Mouse (Mus musculus): ENCODE results near the gene Arl16. TPM values are rescaled to one million over a fixed set of nuclear protein-coding genes. Genes with fewer than 3 reads are reported as not detected.
"Not testable (repeated sequence)": the region's sequence is repeated elsewhere in the genome, so short reads cannot be mapped to it uniquely, and the experiment has no call there.

The Arl16 gene
- 67.2 and 113 TPM in 2 replicates for total RNA-seq (2014; rRNA removed)
- polyA plus RNA-seq (2015; fragmentation: Nextera tagmentation; extraction: Ambion mirVana), result 71.2 and 73.0 TPM in 2 replicates

DNA sequence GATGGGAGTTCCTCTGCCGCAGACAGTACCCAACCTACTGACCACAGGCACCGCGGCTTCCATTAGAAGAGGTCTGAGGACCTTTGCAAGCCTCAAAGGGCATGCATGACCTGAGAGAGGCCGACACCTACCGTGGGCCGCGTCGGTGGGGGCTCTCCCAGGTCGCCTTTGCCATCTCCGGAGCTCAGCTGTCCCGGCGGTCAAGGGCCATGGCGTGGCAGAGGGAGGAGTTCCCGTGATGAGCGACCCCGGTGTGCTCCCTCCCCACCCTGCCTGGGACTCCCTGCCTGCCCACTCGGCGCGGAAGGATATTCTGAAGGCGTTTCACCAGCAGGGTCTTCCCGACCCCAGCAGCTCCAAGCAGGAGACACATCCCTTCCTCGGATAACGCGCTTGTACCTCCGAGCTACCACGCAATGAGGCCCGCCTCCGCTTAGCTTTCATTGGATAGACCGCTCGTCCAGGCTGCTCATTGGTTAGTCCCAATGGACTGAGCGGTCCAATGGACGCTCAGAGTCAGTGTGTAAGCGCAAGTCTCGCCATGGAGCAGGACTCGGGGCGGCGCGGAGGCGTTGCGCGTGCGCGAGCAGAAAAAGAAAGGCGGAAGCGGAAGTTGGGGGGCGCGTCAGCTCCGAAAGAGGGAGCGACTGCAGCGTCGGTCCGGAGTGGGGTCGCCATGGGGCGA is at the start of gene Arl16:
Gene Arl16, minus strand, starts transcription at position 557 of the 685 bp plus-strand sequence.
- peak within 1 kb of the TSS; percentile 98 for H3K4me3 ChIP-seq (ENCODE audit: low read length)
- WGBS, result under 1% methylated on average over 53 of the region's 54 CpGs
- H3K4me2 ChIP-seq (ENCODE audit: low read depth, low read length), result peak within 1 kb of the TSS; percentile 88
- ATAC-seq (peak; percentile 100), DNase-seq (ENCODE audit: low spot score) (peak; percentile 99)
- no peaks in the 10 kb centered on the region for H3K27me3 ChIP-seq (ENCODE audit: insufficient read depth, low read length)
- H3K9ac ChIP-seq (replicated peaks; ENCODE audit: low read length), result peak within 1 kb of the TSS; percentile 93
- H3K27ac ChIP-seq, result peak within 1 kb of the TSS; percentile 91
- no peaks in the 10 kb centered on the region for H3K9me3 ChIP-seq (ENCODE audit: low read length)
- peak; percentile 19; the same call in 1 of the 2 replicates for TF ChIP-seq CTCF (IDR thresholded peaks at IDR 0.05; ENCODE audit: low read depth)
- peaks cover 20% of the 10 kb centered on the region for H3K4me1 ChIP-seq (ENCODE audit: insufficient read depth, low read length)
- peaks cover 29% of the 10 kb centered on the region for H3K36me3 ChIP-seq (ENCODE audit: insufficient read depth, low read length)

DNA sequence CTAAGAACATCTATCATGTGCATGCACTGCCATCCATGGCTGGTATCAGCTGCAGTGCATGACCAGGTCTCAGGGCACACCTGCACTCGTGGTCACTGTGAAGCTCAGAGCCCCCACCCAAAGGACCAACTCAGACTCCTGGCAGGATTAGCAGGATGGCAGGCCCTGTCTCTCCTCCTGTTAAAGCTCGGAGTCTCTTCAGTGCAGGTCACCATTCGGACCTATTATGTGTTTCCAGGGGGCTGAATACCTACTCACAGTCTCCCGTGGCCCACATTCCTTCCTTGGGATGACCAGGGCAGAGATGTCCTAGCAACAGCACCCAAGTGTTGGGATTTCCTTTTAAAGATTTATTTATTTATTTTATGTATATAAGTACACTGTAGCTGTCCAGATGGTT is 49.7 kb upstream of the Arl16 start:
- Histone ChIP-seq H3K4me1 (ENCODE audit: insufficient read depth, low read length) (no peaks in the 10 kb centered on the region), H3K4me3 (ENCODE audit: low read length) (no peak overlapping the region), H3K9ac (replicated peaks; ENCODE audit: low read length) (no peak overlapping the region), H3K27ac (no peak overlapping the region), H3K9me3 (ENCODE audit: low read length) (no peaks in the 10 kb centered on the region), H3K36me3 (ENCODE audit: insufficient read depth, low read length) (no peaks in the 10 kb centered on the region), H3K4me2 (ENCODE audit: low read depth, low read length) (no peak overlapping the region), H3K27me3 (ENCODE audit: insufficient read depth, low read length) (no peaks in the 10 kb centered on the region)
- no peak for DNase-seq (ENCODE audit: low spot score)
- TF ChIP-seq CTCF (IDR thresholded peaks at IDR 0.05; ENCODE audit: low read depth), result no peak
- 72% methylated on average over 4 of the region's 4 CpGs for WGBS
- no peak for ATAC-seq

DNA sequence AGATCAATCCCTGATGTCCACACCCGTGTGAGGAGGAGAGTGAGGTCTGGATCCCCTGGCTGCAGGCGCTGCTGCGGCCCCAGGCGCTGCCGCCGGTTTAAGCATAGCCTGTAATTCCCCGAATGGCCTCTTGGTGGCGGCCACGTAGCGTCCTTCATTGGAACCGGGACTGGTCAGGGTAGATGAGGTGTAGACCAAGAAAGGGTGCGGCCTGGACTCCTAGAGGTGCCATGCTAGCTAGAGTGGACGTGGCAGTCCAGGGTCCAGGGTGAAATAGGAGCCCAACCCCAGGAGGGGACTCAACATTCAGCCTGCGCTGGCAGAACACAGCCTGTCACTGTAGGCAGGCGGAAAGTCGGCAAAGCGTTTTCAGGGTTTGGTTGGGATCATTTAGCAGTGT is 48.2 kb upstream of the Arl16 start:
- no peak overlapping the region for H3K4me3 ChIP-seq (ENCODE audit: low read length)
- peak; percentile 99 for TF ChIP-seq CTCF (IDR thresholded peaks at IDR 0.05; ENCODE audit: low read depth)
- no peak overlapping the region for H3K9ac ChIP-seq (replicated peaks; ENCODE audit: low read length)
- H3K36me3 ChIP-seq (ENCODE audit: insufficient read depth, low read length), result no peaks in the 10 kb centered on the region
- DNase-seq (ENCODE audit: low spot score), result peak; percentile 86
- peak; percentile 73; the same call in 1 of the 2 replicates for ATAC-seq
- H3K4me2 ChIP-seq (ENCODE audit: low read depth, low read length), result no peak overlapping the region
- no peak overlapping the region for H3K27ac ChIP-seq
- H3K4me1 ChIP-seq (ENCODE audit: insufficient read depth, low read length), result no peaks in the 10 kb centered on the region
- 17% methylated on average over 17 of the region's 17 CpGs for WGBS
- no peaks in the 10 kb centered on the region for H3K9me3 ChIP-seq (ENCODE audit: low read length)
- no peaks in the 10 kb centered on the region for H3K27me3 ChIP-seq (ENCODE audit: insufficient read depth, low read length)

DNA sequence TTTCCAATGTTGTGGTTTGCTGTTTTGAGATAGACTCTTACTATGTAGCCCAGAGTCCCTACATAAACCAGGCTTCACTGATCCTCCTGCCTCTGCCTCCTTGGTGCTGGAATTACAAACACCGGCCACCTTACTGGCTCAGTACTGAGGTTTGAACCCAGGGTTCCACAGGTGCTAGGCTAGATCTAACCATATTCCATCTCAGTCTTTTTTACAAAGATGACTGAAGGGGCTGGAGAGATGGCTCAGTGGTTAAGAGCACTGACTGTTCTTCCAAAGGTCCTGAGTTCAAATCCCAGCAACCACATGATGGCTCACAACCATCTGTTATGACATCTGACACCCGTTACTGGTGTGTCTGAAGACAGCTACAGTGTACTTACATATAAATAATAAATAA is 46.9 kb upstream of the Arl16 start:
- not testable (repeated sequence) for H3K4me3 ChIP-seq (ENCODE audit: low read length); H3K9ac ChIP-seq (replicated peaks; ENCODE audit: low read length); H3K36me3 ChIP-seq (ENCODE audit: insufficient read depth, low read length); H3K9me3 ChIP-seq (ENCODE audit: low read length); DNase-seq (ENCODE audit: low spot score); H3K27me3 ChIP-seq (ENCODE audit: insufficient read depth, low read length); H3K27ac ChIP-seq; H3K4me1 ChIP-seq (ENCODE audit: insufficient read depth, low read length); H3K4me2 ChIP-seq (ENCODE audit: low read depth, low read length); ATAC-seq
- WGBS, result 93% methylated on average over 2 of the region's 2 CpGs

DNA sequence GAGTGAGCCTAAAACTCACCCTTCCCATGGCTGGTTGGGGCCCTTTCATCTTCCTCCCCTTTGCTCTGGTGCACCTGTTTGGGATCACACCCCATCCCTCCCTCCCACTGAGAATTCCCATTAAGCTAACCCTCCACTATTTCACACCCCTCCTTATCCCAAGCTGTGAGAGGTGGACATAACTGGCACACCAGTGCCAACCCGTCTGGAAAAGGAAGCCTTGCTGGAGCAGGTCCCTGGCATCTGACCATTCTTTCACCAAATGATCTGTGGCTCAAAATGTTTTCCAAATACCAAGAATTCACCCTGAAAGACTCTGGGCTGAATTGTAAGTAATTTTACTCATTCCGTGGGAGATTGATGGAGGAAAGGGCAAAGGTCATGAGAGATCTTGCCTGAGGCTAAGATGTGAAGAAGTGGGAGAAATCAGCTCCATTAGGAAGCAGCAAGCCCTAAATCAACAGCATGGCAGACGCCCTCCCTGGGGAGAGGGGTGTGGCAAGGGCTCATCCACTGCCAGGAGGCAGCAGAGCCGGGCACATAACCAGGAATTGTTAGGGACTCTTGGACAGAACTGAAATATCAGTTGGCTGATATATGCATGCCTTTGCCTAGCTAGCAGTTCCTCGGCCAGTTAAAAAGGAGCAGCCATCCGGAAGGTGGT is 45.5 kb upstream of the Arl16 start:
- Histone ChIP-seq H3K4me1 (ENCODE audit: insufficient read depth, low read length) (no peaks in the 10 kb centered on the region), H3K9ac (replicated peaks; ENCODE audit: low read length) (no peak overlapping the region), H3K4me2 (ENCODE audit: low read depth, low read length) (no peak overlapping the region), H3K9me3 (ENCODE audit: low read length) (no peaks in the 10 kb centered on the region), H3K27me3 (ENCODE audit: insufficient read depth, low read length) (no peaks in the 10 kb centered on the region), H3K36me3 (ENCODE audit: insufficient read depth, low read length) (no peaks in the 10 kb centered on the region), H3K27ac (no peak overlapping the region), H3K4me3 (ENCODE audit: low read length) (no peak overlapping the region)
- 33% methylated on average over 6 of the region's 6 CpGs for WGBS
- no peak for TF ChIP-seq CTCF (IDR thresholded peaks at IDR 0.05; ENCODE audit: low read depth)
- ATAC-seq, result no peak
- peak; percentile 65 for DNase-seq (ENCODE audit: low spot score)

DNA sequence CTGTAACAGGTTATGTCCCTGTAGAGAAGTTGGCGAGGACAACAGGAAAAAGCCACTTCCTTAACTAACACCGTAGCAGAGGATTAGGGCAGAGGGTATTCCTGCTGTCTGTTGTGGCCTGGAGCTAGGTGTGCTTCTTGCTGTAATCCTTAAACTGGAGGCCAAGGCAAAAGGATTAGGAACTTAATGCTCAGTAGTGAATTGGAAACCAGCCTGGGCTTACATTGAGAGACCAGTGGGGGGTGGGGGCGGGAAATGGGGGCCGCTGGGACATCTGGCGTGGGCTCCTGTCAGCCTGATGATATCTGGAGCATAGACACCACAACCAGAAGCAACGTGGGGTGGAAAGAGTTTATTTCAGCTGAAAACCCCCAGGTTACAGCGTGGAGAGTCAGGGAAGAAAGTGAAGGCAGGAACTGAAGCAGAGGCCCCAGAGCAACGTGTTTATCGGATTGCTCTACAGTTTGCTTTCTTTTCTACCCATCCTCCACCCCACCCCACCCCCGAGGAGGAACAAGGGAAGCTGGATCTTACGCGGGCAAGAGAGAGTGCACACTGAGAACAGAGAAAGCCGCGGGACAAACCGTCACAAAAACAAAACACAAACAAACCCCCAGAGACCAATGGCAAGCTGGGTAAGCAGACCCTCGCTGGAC is 43.1 kb upstream of the Arl16 start:
- H3K4me3 ChIP-seq (ENCODE audit: low read length), result no peak overlapping the region
- H3K9ac ChIP-seq (replicated peaks; ENCODE audit: low read length), result no peak overlapping the region

More for the DNA sequence above, 43.1 kb upstream of the Arl16 start:
- no peaks in the 10 kb centered on the region for H3K36me3 ChIP-seq (ENCODE audit: insufficient read depth, low read length)
- H3K27ac ChIP-seq, result no peak overlapping the region
- TF ChIP-seq CTCF (IDR thresholded peaks at IDR 0.05; ENCODE audit: low read depth), result no peak
- ATAC-seq (no peak), DNase-seq (ENCODE audit: low spot score) (peak; percentile 36)
- no peaks in the 10 kb centered on the region for H3K9me3 ChIP-seq (ENCODE audit: low read length)
- peak overlapping the region; percentile 43 for H3K4me2 ChIP-seq (ENCODE audit: low read depth, low read length)
- H3K27me3 ChIP-seq (ENCODE audit: insufficient read depth, low read length), result no peaks in the 10 kb centered on the region
- H3K4me1 ChIP-seq (ENCODE audit: insufficient read depth, low read length), result no peaks in the 10 kb centered on the region
- WGBS, result 10% methylated on average over 16 of the region's 16 CpGs

Measured in hindbrain, postnatal 0 days (tissue).